Mouse (Mus musculus): ENCODE data around the gene Cd72. TPM values are rescaled to one million over a fixed set of nuclear protein-coding genes. Genes with fewer than 3 reads are reported as not detected.
A peak's percentile ranks its signal among the peaks of the same experiment; 100 is the strongest.

The Cd72 gene
- total RNA-seq, 2 experiments from 2014 or later, result 1.2 TPM; not detected in 1

DNA sequence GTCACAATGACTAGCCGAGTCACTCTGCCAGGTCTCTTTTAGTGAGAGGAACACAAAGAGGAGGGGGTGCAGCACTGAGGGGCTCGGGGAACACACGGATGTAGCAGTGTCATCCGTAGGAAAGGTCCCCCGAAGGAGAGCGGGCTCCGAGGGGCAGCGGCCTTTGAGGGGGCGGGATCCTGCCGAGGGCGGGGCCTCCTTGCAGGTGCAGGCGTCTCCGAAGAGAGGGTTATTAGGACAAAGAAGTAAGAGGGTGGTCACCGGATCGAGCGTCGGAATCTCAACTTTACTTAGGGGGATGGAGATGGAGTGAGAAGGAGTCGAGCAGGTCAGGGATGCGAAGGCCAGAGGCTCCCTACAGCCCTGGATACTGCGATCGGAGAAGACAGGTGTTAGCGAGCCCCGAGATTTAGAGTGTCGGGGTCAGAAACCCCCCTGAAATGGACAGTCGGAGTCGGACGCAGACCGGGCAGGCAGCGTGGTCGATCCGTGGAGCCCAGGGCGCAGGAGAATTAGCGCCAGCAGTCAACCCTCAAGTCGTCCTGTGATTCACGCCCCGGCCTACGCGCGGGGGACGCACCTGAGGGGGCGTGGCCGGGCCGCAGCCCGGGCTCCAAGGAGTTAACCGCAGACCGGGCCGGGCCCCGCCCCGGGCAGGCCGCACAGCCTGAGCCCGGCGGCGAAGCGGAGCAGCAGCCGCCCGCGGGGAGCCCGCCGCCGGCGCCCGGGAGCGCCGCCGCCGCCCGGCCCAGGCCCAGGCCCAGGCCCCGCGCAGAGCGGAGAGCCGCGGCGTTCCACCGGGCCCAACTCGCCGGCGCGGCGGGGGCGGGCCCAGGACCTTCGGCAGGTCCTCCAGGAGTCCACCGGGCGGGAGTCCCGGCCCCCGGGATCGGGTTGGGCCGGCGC lies 11.7 kb downstream of the Cd72 start:
- peak in 1 of 2 experiments; percentile 84 for DNase-seq (ENCODE audit: extremely low spot score in 1 of 2, low spot score in 2 of 2)
- intact Hi-C loops (cut with DNase I), result loop anchor here (5.0 kb wide), 1 partner anchor 35 kb away; no protein-coding TSS in a partner anchor

DNA sequence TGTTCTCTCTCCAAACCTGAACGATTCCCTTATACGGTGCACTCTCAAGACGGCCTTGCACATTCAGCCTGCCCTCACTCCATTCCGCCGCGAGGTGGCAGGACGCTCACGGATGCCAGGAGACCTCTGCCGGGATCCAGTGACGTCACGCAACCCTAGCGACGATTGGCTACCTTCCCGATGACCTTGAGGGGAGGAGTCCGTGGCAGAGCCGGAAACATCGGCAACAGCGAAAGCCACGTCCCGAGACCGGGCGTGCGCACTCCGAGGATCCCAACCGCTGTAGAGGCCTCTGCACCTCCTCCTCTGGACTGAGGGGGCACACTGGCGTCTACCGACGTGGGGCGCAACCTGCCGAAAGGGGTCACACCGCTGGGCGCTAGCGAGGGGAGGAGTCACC lies 12.4 kb downstream of the Cd72 start:
- peak; percentile 99 for DNase-seq (ENCODE audit: extremely low spot score in 1 of 2, low spot score in 2 of 2)
- intact Hi-C loops (cut with DNase I), result loop anchor here (5.0 kb wide), 1 partner anchor 35 kb away; no protein-coding TSS in a partner anchor

GRCm38 (mm10) chr4:43441639-43442038 lies 12.8 kb downstream of the Cd72 start, which contains the start of gene Tesk1:
Tesk1 (plus strand) TSS chr4:43441939.
- DNase-seq (ENCODE audit: extremely low spot score in 1 of 2, low spot score in 2 of 2), result no peak
- intact Hi-C loops (cut with DNase I), result loop anchor here (5.0 kb wide), 1 partner anchor 36 kb away; no protein-coding TSS in a partner anchor

GRCm38 (mm10) chr4:43432832-43433231 lies 21.6 kb downstream of the Cd72 start:
- intact Hi-C loops (cut with DNase I), result no loop called here
- DNase-seq (ENCODE audit: extremely low spot score in 1 of 2, low spot score in 2 of 2), result no peak

- intact Hi-C loops (cut with DNase I), result no loop called here
- peak; percentile 70 to 89 for DNase-seq (ENCODE audit: extremely low spot score in 1 of 2, low spot score in 2 of 2)
Observed at GRCm38 (mm10) chr4:43431690-43432089, 22.7 kb downstream of the Cd72 start.

GRCm38 (mm10) chr4:43428946-43429345 lies 25.5 kb downstream of the Cd72 start, which contains the start of gene Fam166b:
Fam166b (minus strand) TSS chr4:43429134.
- intact Hi-C loops (cut with DNase I), result no loop called here
- peak in 1 of 2 experiments; percentile 61 for DNase-seq (ENCODE audit: extremely low spot score in 1 of 2, low spot score in 2 of 2)

DNA sequence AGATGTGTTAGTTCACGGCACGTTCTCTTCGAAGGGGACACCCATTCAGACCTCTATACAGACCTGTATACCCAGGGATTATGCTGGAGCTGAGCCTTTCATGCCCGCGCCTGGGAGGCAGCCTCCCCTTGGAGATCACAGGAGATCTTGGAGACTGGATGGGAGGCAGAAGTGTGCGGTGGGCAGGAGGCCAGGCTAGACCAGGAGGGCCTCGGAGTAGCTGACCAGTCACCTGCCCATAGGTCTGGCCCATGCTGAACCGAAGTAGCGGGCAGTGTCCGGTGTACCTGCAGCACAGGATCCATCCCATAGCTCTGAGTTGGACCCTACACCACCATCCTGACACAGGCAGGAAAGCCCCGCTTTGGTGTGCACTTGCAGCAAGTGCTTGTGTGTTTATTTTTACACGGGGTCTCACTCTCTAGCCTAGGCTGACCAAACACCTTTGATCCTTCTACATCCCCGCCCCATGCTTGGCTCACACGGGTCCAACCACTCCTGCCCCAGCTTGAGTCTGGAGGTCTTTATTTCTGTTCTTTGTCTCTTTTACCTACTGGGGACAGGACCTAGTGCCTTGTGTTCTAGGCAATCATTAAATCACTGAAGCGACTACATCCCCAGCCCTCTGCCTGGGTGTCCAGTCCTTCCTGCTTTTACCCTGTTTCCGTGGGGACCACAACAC lies 26.1 kb downstream of the Cd72 start:
- DNase-seq (ENCODE audit: extremely low spot score in 1 of 2, low spot score in 2 of 2), result peak in 1 of 2 experiments; percentile 47
- intact Hi-C loops (cut with DNase I), result no loop called here

GRCm38 (mm10) chr4:43427501-43428179 lies 26.8 kb downstream of the Cd72 start:
- DNase-seq (ENCODE audit: extremely low spot score in 1 of 2, low spot score in 2 of 2), result no peak
- intact Hi-C loops (cut with DNase I), result no loop called here

DNA sequence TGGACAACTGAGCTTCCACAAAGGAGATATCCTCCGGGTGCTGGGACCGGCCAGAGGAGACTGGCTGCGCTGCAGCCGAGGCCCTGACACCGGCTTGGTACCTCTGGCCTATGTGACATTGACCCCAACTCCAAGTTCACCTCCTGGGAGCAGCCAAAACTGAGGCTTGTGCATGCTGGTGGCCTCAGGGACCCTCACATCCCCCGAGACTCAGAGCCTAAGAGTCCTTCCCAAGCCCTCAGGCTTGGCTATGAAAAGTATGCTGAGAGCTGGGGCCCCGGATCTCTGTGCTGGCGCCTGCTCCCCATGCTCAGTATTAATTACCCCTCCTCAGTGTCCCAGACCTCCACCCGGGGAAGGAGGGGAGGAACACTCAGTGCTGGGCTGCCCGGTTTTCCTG lies 27.9 kb downstream of the Cd72 start:
- DNase-seq (ENCODE audit: extremely low spot score in 1 of 2, low spot score in 2 of 2), result no peak
- intact Hi-C loops (cut with DNase I), result no loop called here

- DNase-seq (ENCODE audit: extremely low spot score in 1 of 2, low spot score in 2 of 2), result peak in 1 of 2 experiments; percentile 33
- intact Hi-C loops (cut with DNase I), result no loop called here
Observed at GRCm38 (mm10) chr4:43425648-43426380, 28.6 kb downstream of the Cd72 start.

GRCm38 (mm10) chr4:43425197-43425596 lies 29.2 kb downstream of the Cd72 start:
- intact Hi-C loops (cut with DNase I), result no loop called here

DNA sequence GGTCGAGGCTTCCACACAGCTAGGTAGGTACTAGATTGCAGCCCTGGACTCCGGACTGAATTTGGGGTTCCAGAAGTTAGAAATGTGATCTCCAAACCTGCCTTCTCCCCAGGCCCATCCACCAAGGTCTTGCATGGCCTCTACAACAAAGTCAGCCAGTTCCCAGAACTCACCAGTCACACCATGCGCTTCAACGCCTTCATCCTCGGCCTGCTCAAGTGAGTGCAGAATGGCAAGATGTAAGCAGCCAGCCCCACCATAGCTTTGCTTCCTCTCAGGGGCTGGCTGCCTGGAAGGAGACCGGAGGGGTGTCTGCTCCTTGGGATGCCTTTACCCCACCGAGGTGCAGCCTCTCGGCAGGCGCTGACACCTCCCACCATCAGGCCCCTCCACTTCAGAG lies 30.4 kb downstream of the Cd72 start:
- intact Hi-C loops (cut with DNase I), result loop anchor here (5.0 kb wide), 3 partner anchors 42 to 377 kb away; partner anchors contain the start of genes Atp8b5, Fam214b and Rusc2
- DNase-seq (ENCODE audit: extremely low spot score in 1 of 2, low spot score in 2 of 2), result no peak

More at GRCm38 (mm10) chr4:43425197-43425596, 29.2 kb downstream of the Cd72 start:
- DNase-seq (ENCODE audit: extremely low spot score in 1 of 2, low spot score in 2 of 2), result no peak

- intact Hi-C loops (cut with DNase I), result loop anchor here (5.0 kb wide), 3 partner anchors 41 to 376 kb away; partner anchors contain the start of genes Atp8b5, Fam214b and Rusc2
- DNase-seq (ENCODE audit: extremely low spot score in 1 of 2, low spot score in 2 of 2), result no peak
Observed at GRCm38 (mm10) chr4:43423267-43423934, 31.0 kb downstream of the Cd72 start.

GRCm38 (mm10) chr4:43421632-43422240 lies 32.7 kb downstream of the Cd72 start:
- peak in 1 of 2 experiments; percentile 27 for DNase-seq (ENCODE audit: extremely low spot score in 1 of 2, low spot score in 2 of 2)
- intact Hi-C loops (cut with DNase I), result loop anchor here (5.0 kb wide), 3 partner anchors 39 to 374 kb away; partner anchors contain the start of genes Atp8b5, Fam214b and Rusc2

DNA sequence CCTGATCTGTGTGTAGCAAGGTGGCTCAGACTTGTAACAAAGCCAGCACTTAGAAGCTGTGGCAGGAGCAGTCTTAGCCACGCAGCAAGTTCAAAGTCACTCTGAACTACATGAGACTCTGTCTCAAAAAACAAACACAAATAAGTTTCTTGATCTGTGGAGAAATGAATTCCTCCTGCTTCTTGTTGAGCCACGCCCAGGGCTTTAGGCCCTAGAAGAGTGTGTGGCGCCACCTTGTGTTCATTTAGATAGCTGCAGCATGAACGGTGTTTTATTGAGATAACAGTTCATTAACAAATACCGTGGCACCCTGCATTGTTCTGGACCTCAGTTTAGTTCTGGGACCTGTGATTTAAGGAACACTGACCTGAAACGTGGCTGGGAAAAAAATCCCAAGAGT lies 34.1 kb downstream of the Cd72 start:
- intact Hi-C loops (cut with DNase I), result loop anchor here (1.0 to 5.0 kb wide), 4 partner anchors 38 to 373 kb away; partner anchors contain the start of genes Atp8b5, Fam214b and Rusc2

GRCm38 (mm10) chr4:43419801-43420281 lies 34.6 kb downstream of the Cd72 start:
- intact Hi-C loops (cut with DNase I), result loop anchor here (1.0 to 5.0 kb wide), 4 partner anchors 38 to 373 kb away; partner anchors contain the start of genes Atp8b5, Fam214b and Rusc2

More for the DNA sequence above, 34.1 kb downstream of the Cd72 start:
- DNase-seq (ENCODE audit: extremely low spot score in 1 of 2, low spot score in 2 of 2), result peak; percentile 70 to 83

More at GRCm38 (mm10) chr4:43419801-43420281, 34.6 kb downstream of the Cd72 start:
- DNase-seq (ENCODE audit: extremely low spot score in 1 of 2, low spot score in 2 of 2), result no peak

All from left cerebral cortex, postnatal 10 days (tissue).